Mouse (Mus musculus) T-helper 2 cell (primary cell): ENCODE measurements around the gene Kansl1.

Source experiments
- in situ Hi-C: fragments of 300-600 bp; cut with MboI, MseI; formaldehyde crosslinking; loops from one replicate; pipeline ENCODE4 v1.15.1; 2025; ENCODE audit warnings: high pct_unique_total_duplicates

The Kansl1 gene

DNA sequence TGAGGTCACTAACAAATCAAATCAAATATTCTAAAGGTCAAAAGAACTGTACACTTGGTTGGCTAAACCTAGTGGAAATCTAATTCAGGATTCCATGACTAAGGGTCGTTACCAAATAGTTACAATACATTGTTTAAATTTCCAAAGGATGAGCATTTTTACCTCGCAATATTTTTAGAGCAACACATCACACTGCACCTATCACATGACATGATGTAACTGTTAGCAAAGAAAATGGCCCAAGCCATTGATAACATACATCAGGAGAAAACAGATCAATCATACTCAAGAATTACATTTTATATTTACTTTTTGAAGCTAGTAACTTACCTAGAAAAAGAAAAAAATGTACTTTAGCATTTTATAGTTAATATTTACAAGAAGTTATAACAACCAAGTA is 29.0 kb downstream of the Kansl1 start:
- in situ Hi-C loops, result no loop called here

DNA sequence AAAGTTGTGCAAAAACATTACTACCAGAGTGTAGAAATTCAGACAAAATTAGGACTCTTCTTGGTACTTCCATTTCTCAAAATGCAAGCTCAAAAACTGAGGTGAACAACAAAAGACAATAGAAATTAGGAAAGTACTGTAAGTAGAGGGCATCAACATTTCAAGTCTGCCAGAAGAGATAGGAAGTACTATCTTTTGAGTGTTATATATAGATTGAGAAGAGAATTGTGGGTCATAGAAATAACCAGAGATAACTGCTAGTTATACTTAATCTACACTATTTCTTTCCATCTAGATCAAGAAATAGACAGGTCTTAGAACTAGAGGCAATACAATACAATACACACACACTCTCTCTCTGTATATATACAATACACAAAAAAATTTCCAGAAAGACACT is 30.2 kb downstream of the Kansl1 start:
- in situ Hi-C loops, result no loop called here

DNA sequence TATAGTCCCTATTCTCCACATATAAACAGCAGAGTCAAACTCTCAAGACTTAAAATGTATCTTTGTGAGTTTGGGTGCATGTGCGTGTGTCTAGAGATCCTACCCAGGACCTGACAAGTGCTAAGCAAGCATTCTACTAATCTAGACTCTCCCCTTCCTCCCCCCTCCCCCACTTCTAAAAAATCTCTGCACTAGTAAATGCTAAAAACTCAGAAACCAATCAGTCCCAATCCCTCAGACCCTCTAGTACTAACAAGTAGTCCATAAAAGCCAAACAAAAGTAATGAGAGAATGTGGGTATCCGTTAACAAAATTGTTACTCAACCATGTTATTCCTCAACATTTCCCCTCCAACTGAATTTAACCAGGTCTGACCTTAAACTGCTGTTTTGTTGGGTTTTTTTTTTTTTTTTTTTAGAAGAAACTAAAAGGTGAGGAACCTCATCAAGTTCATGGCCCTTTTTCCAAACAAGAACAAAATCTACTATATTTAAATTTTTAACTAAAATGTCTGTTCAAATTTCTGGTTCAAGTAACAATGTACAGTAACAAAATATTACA is 32.2 kb downstream of the Kansl1 start:
- in situ Hi-C loops, result no loop called here

DNA sequence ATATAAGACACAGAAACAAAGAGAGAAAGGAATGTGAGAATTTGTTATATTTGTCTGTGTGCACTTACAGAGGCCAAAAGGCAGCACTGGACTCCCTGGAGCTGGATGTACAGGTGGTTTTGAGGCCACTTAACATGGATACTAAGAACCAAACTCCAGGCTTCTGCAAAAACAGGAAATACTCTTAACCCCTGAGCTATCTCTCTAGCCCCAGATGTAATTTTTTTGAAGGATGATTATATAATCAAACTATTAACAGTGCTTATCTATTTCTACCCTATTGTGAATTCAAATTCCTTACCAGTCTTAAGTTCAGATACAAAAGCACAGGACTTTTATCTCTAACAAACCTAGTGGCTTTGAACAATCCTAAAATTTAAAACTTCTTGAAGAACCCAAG is 32.9 kb downstream of the Kansl1 start:
- in situ Hi-C loops, result no loop called here

DNA sequence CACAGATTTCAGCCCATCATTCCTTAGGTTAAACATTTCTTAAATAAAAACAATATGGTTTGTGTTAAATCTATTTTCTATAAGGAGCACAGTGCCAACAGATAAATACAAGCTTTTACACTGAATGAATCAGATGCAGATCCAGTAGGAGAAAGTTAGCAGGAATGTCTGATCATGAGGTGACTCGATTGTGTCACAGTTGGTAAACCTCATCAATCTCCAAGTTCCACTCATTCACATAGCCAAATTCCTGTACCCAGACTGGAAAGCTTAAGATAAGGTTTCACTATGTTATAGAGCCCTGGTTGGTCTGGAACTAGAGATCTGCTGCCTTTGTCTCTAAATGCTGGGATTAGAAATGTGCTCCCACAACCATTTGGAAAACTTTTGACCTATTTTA is 33.5 kb downstream of the Kansl1 start:
- in situ Hi-C loops, result no loop called here

DNA sequence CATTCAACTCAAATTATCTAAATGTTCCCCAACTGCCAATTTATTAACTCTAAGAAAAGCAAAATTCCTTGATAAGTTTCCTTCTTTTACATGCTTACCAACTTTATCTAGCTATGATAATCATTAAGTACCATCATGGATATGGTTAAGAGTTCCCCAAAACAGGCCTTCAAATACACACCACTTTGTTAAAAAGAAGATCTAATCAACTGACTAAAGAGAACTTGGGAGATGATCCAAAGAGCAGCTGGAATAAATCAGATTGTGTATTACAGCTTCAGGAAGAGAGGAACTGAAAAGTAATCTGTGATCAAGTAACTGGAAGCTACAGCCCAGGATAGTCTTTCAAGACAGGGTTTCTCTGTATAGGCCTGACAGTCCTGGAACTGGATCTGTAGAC is 36.4 kb downstream of the Kansl1 start:
- in situ Hi-C loops, result no loop called here

DNA sequence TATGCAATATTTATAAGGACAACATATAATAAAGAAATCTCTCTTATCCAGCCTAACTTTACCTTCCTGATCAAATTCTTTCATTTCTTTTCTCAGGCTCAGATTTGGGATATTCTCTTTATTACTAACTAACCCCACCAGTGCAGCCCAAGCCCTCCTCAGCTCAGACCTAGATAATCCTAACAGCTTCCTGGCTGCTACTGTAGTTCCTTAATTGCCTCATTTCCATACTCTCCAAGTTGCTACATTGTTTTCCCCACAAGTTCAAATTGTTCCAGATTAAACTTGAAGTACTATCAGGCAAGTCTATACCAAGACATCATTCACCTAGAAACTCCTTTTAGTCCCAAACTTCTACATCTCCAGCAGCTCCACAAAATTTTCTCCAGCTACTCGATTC is 36.9 kb downstream of the Kansl1 start:
- in situ Hi-C loops, result no loop called here

DNA sequence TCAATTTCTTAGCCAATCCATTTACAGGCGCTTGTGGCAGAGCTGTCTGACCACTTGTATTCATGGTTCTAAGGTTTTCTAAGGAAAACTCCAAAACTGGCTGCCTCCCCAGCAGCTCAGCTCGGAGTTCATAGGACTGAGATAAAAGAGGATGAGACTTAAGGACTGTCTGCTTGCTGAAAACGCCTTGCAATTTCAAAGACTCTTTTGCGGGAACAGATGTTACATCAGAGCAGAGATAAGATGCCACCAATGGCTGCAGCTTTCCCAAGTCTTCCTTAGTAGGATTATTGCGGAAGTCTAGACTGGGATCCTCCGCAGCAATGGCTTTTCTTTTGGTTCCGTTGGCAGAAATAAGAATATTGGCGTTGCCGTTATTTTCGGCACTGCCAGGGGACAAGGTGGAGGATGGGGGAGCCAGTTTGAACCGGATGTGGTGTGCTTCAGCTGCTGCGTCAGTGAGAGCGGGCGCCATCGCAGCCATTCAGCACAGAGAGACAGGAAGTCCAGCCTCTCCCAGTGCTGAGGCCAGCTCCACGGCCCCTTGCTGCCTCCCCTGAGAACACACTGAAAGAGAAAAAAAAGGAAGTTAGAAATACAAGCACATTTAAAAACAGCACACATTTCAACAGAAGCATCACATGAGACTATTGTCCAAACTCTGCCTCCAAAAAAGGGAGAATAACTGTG is 43.8 kb downstream of the Kansl1 start:
- in situ Hi-C loops, result no loop called here

DNA sequence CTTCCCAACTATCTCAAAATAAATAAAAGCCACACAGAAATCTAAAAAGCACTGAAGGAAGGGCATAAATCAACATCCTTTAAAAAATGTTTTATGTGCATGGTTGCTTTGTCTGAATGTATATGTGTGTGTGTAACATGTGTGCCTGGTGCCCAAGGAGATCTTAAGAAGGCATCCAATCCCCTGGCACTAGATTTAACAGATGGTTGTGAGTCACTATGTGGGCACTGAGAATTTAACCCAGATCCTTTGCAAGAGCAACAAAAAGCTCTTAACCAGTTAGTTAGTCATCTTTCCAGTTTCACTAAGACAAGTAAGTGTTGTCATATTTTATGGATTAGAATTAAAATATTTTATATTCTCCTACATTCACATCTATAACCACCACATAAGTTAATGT is 56.4 kb downstream of the Kansl1 start:
- in situ Hi-C loops, result no loop called here

DNA sequence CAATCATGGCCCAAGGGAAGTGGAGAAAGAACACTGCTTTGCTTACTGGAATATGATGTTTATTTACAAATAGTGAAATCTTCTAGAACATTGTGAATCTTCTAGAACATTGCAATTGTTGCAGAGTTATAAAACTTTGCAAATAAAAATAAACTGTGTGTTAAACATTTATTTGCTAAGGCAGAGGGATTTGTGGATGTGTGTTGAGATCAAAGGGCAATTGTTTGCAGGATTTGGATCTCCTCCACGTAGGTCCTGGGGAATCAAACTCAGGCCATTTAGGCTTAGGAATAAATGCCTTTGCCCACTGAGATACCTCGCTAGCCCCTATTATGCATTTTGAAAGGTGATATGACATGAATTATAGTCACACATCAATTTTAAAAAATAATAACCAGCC is 61.3 kb downstream of the Kansl1 start:
- in situ Hi-C loops, result loop anchor here (10.0 kb wide), 1 partner anchor 1007 kb away; no protein-coding TSS in a partner anchor

DNA sequence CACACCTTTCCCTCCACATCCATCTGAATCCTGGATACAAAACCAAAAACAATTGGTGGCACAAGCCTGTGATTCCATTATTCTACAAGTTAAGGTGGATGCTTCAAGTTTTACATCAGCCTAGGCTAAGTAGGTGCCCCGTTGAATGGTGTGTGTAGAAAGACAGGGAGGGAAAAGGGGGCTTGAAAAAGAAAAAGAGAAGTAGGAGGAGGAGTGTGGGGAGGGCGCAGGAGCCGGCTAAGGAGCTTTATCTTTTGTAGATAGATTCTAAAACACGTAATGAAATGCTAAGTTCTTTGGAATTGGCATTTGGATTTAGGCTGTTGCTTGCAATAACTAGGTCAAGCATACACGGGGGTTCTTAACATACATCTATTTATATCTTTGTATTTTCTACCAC is 67.7 kb downstream of the Kansl1 start:
- in situ Hi-C loops, result loop anchor here (10.0 kb wide), 1 partner anchor 1014 kb away; no protein-coding TSS in a partner anchor

DNA sequence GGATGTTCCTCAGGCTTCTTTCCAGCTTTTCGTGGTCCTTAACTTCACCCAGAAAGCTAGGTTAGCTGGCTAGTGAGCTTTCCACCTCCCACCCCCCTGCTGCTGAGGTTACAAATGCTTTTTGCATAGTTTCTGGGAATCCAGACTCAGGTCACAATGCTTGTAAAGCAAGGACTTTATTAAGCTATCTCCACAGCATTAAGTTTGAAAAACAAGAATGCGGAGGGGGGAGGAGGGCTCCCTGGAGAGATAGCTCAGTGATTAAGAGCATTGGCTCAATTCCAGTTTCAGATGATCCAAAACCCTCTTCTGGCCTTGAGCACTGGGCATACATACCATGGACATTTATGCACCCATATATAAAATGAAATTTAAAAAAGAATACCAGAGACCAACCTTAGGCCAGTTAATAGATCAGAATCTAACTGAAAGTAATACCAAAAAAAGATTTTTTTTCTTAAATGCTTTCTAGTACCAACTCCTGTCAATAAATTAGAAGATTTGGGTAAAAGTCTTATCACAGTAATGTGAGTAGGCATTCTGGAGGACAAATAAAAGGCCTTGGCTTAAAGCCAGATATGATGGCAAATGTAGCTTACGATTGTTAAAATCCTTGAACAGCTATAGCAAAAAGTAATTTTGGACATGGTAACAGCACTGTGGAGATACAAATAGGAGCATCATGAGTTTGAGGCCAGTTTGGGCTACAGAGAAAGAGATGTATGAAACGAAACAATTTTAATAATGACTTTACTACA is 69.0 kb downstream of the Kansl1 start:
- in situ Hi-C loops, result loop anchor here (10.0 kb wide), 1 partner anchor 1015 kb away; no protein-coding TSS in a partner anchor

DNA sequence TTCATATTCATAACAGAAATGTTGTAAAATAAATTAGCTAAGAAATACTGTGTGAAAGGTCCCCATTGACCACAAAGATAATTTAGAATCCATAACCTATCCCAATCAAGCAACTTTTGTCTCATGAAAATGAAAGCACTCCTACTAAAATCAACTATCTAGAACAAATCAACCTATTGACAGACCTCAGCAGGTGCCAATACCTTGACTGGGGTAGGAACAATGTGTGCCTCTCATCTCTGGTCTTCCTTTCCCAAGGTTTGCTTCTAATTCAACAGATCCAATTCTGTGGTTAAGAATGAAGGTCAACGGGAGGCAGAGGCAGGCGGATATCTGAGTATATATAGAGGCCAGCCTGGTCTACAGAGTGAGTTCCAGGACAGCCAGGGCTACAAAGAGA is 73.0 kb downstream of the Kansl1 start:
- in situ Hi-C loops, result no loop called here

DNA sequence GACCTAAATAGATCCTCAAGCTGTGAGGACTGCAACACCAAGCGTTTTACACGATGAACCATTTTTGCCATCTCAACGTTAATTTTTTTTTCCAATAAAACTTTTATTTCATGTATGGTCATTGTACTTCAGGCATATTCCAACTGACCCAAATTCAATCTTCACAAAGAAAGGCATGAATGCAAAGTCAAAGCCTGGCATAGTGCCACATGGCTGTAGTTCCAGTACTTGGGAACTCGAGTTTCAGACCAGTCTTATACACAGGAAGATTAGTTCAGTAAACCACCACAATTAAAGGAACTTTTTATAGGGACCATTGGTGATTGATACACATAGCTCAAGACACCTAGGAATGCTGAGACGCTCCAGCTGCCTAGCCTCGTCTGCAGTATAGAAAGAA is 75.5 kb downstream of the Kansl1 start:
- in situ Hi-C loops, result no loop called here

DNA sequence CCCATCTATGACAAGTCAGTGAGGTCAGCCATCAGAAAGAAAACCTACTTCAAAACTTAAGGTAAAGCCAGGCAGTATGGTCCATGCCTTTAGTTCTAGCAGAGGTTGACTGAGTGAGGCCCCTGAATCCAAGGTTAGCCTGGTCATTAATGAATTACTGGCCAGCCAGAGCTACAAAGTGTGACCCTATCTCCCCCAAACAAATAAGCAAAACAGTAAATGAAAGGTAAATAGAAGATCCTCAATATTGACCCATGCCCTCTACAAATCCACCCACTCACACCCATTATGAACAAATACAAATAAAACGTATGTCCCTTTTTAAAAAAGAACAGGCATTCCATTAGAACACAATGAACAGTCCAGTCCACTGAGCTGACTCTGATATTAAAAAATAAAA is 76.5 kb downstream of the Kansl1 start:
- in situ Hi-C loops, result no loop called here

DNA sequence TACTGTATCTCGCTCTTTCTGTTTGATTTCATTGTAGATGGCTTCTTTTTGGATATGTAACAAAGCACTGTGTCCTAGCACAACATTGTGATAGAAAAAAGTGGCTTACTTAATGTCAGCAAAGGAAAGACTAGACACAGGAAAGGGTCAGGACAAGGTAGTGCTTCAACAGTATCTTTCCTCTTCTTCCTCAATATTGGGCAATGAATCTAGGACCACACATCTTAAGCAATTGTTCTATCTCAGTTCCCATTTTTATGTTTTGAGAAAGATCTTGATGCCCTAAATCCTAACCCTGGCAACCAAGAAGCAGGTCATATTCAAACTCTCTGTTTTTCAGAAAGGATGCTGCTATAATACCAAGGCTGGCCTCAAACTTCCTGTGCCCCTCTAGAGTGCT is 81.4 kb downstream of the Kansl1 start:
- in situ Hi-C loops, result no loop called here

DNA sequence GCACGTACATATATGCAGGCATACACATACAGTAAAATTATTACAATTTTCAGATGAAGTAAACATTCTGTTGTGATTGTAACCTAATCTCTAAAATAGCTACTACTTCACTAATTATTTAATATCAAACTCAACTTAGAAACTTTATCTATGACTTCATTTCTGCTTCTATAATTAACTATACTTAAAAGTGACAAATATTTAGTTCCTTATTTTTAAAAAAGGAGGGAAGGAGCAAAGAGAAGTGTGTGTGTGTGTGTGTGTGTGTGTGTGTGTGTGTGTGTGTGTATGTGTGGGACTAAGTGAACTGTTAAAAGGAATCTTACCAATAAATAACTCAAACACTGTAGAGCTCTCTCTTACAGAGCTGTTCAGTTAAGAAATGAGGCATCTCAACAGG is 82.1 kb downstream of the Kansl1 start:
- in situ Hi-C loops, result no loop called here

DNA sequence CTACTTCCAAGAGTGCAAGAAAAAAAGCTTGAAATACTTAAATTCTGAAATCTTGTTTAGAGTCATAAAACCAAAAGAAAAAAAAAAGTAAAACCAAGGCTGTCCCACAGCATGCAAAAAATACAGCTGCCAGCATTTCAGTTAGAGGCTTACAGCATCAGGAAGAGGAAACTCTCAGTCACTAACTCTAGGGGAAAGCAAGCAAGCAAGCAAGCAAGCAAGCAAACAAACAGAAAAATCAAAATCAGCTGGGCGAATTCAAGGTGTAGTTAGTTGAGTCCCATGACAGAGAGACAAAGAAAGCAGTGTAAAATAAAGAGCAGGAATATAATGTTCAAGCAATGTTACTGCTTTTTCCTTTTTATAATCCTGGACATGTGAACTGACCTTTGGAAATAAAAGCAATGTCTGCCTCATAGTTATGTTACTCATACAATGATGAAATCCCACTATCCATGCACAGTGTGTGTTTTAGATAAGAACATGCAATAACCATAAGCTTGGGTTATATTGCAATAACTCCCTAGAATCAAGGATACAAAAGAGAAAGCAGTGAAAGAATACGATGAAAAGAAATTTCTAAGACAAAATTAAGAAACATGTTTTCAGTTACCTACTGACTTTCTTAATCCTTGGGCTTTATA is 85.4 kb downstream of the Kansl1 start:
- in situ Hi-C loops, result no loop called here

DNA sequence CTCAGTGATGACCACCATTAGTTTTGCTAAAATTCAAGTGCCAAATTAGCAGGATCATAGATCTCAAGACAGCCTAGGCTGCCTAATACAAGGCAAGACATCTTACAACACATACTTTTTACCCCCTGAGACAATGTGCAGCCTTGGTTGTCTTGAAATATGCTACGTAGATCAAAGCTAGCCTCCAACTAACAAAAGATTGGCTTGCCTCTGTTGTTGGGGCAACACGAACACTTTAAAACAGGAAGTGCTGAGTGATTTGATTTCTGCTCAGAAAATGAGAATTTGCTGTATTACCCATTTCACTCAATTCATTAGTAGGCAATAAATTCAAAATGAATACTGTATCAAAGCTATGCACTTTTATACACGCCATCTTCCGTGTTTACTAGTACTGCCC is 86.8 kb downstream of the Kansl1 start:
- in situ Hi-C loops, result no loop called here

DNA sequence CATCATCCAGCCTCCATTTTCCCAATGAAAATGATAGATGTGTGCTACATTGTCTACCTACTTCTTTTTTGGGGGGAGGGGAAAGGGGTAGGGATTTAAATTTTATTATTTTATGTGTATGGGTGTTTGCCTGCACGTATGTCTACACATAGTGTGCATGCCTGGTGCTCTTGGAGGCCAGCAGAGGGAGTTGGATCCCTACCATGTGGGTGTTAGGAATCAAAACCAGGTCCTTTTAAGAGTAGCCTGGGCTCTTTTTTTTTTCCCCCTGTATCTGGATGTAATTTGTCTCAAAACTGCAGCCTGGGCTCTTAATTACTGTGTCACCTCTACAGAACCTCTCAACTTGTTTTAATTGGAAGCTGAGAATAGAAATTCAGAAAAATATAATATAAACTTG is 89.0 kb downstream of the Kansl1 start:
- in situ Hi-C loops, result no loop called here

DNA sequence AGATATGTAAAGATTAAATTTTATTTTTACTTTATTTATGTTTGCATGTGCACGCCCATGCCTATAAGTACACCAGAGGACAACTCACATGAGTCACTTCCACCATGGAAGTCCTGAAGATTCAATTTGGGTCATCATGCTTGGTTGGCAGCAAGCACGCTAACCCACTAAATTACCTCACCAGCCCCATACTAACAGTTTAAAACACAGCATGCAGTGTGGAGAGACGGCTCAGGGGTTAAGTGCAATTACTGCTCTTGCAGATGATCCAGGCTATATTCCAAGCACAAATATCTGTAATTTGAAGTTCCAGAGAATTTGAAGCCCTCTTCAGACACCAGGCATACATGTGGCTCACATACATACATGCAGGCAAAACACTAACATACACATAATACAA is 92.4 kb downstream of the Kansl1 start:
- in situ Hi-C loops, result no loop called here

DNA sequence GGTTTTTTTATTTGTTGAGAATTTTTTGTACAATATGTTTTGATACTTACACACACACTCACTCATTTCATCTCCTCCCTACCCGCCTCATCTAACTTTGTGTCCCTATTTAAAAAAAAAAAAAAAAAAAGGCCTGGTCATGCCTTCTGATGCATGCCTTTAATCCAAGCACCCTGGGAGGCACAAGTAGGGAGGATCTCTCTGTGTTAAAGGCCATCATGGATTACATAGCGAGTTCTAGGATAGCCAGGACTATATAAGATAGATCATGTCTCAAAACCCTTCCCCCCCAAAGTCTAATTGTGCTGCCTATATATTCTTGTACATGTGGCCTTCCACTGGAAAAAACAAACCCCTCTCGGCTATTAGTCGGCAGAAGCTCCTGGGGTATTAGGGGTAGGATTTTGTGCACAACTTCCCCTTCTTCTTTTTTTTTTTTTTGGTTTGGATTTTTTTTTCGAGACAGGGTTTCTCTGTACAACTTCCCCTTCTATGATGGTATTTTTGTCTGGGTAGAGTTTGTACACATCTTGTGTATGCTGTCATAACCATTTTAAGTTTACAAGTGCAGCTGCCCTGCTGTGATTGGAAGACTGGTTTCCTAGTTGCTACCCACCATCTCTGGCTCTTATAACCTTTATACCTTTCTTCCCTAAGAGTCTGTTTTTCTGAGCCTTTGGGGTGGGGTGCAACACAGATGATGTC is 101.0 kb downstream of the Kansl1 start:
- in situ Hi-C loops, result no loop called here
